Mouse (Mus musculus) cerebellum, adult 9-11 months (tissue): ENCODE results near the gene Nup188.

ENCODE experiments used
- DNase-seq: peaks from one replicate; pipeline ENCODE4 v3.0.0; 2022

Gene Nup188

DNA sequence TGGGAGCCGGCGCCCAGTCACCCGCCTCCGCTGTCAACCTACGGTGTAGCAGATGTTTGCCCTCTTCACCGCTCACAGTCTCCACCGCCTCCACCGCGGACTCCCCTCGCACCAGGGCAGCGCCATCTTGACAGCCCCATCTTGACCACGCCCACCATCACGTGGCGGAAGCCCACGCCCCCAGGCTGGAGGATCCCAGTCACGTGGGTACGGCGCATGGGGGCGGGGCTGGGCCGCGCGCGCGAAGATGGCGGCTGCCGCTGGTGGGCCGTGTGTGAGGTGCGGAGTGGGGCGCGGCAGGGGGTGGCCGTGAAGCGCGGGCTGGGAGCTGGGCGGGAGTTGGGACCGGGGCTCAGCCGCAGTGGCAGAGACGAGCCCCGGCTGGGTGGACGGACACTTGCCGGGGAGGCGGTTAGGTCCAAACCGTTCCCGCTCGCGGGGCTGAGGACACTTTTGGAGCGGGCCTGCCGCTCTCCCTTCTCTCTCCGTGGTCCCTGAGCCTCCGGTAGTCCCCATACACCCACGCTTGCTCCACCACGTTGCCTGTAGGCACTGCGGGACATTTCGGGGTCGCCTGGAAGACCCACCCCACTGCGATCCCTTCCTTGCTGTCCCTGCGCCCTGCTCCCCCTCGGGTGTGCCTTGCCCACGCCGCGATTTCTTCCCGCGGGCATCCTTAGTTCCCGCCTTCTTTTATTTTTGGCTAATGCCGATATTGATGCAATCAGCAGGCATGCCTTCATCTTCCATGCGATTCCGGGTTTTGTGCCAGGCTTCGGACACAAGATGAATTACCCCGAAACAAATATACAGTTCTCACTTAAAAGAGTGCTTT, at the start of gene Nup188, which contains the start of gene Dolk:
Gene Nup188, plus strand, starts transcription at position 206 of the 835 bp plus-strand sequence.
Gene Dolk, minus strand, starts transcription at position 143 of the 835 bp plus-strand sequence.
- DNase-seq = peak; percentile 93

DNA sequence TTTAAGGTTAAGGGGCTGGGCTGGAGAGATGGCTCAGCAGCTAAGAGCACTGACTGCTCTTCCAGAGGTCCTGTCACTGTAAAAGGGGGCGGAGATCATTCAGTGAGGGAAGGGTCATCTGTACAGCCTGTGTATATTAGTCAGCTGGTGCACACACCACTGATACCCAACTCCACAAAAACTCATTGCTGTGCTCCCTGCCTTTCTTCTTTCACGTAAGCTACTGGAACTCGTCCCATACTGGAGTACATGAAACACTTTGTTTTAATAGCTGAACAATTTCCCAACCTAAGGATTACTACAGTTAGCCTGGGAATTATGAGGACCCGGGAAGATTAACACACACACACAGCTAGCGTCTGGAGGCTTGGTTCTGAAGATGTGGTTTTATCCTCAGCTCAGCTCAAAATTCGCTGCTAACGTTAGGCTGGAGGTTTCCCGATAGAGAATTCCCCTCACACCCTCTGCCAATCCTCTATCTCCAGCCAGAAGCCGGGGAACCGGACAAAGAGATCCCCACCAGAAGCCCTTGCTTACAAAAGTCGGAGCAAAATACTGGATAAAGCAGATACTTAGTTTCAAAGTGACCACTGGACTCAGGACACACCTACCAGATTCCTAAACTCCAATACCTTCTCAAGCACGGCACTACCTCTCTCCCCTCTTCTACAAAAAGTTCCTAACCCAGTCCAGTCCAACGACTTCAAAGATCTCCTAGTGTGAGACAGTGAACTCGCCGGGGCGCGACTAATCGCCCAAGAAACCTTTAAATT, 49.6 kb upstream of the Nup188 start:
- DNase-seq = peak; percentile 34

DNA sequence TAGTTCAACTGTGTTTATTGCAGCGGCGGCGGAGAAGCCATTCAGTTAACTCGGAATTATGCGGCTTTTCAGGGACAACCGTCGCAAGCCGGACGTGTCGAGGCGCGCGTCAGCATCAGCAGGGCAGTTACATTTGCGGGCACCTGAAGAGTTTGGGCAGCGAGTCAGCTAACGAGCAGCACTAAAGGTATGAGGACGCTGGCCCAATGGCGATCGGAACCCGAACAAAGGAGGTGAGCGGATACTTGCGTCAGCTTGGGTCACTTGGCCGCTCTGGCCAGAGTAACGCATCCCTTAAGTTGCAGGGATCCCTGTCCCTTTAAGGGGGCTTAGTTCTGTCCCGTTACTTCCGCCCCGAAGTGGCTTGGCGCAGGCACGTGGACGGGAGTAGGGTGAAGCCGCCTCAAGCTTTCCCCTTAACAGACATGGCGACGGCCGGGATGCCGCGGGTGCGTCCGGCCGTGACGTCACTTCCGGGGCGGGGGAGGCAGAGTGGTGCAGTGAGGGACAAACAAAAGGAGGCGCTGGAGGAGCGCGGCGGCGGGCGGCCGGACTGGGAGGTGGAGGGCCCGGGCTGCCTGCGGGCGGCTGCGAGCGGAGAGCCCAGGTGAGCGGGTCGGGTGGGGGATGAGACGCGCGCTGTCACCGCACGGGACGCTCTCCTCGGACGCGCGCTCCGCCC, 48.9 kb upstream of the Nup188 start, which contains the start of gene Lrrc8a:
Gene Lrrc8a, plus strand, starts transcription at position 517 of the 682 bp plus-strand sequence.
- peak; percentile 100 for DNase-seq

- no peak for DNase-seq
Observed at GRCm38 (mm10) chr2:30237881-30238280, 48.3 kb upstream of the Nup188 start.

DNA sequence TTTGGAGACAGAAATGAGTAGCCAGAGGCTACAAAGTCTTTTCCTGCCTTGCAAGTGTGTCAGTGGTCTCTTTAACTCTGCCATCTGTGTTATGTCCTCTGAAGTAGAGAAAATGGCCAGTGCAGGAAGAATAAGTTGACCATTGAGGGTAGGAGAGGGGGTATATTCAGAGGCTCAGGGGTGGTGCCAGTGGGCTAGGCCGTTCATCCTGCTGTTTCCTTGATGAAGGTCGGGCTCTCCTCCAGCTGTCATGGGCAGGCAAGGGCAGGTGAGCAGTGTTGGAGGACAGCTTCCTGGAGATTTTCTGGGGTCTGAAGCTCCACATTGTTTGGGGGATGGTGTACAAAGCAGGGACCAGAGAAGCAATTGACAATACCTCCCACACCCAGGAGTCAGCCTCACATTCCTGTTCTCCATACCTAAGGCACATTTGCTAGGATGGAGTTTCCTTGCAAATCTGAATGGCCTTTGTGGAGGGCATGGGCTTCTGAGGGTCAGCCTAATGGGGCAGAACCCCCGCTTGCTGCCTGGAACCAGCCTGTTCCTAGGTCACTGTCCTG, 47.2 kb upstream of the Nup188 start:
- peak; percentile 36 for DNase-seq

GRCm38 (mm10) chr2:30239777-30240176, 46.4 kb upstream of the Nup188 start:
- DNase-seq = peak; percentile 39

DNA sequence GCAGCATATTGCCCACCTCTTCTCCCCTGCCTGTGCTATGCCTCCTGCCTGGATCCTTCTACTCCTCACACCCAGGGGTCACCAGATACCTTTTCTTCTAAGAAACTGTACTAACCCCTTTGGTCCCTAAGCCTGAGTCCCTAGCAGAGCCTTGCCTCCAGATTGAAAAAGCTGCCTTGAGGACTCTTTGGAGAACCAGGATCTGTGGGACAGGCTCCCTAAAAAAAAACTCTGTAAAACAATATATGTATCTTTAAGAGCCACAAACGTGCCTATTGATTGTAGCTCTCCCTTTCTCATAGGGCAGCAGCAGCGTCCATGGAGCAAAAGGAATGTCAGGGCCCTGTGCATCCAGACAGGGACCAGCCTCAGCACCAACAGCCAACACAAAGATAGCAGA, 45.9 kb upstream of the Nup188 start, which contains the start of gene Gm28035:
Gene Gm28035, plus strand, starts transcription at position 301 of the 400 bp plus-strand sequence.
- DNase-seq = no peak

GRCm38 (mm10) chr2:30242509-30242908, 43.7 kb upstream of the Nup188 start:
- peak; percentile 82 for DNase-seq

- DNase-seq = peak; percentile 25
Observed at GRCm38 (mm10) chr2:30243391-30243790, 42.8 kb upstream of the Nup188 start.

DNA sequence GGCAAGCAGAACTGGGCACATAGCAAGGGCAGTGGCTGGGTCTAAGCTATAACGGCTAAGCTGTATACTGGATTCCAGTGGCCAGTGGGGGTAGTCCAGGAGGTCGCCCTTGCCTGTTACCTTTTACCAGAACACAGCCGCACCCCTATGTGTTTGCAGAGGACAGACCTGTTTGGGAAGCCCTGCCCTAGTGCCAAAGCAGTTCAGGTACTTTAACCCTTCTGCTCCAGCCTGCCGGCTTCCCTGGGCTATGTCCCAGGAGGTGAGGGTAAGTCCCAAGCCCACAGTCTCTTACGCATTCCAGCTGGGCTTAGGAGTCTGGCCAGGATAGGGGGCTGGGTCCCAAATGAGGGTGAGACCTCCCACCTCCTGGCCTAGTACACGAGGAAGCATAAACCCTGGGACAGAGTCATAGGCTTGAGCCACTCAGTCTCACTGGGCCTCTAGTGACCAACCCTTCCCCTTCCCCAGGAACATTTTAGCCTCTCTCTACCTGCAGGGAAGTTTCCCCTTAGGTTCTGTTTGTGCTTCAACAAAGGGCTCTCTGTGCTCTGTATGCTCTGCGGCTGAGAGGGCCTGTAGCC, 41.5 kb upstream of the Nup188 start:
- DNase-seq = peak; percentile 27

DNA sequence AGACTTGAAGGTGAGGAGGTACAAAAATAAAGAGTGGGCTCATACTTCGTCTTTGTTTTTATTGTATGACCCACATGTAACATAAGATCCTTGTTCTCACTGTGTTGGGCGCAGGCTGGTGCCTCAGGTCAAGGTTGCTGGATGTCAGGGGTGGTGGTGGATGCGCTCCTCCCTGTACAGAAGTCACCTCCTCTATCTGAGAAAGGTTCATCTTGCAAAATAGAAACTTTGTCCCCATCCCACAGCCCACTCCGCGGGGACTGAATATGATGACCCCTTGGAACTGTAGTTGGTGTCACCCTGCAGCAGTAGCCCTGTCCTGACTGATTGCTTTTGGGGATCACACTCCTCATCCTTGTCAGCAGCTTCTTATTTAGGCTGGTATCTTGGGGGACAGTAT, 39.2 kb upstream of the Nup188 start:
- no peak for DNase-seq

GRCm38 (mm10) chr2:30247681-30248080, 38.5 kb upstream of the Nup188 start:
- DNase-seq = no peak

GRCm38 (mm10) chr2:30249182-30249581, 37.0 kb upstream of the Nup188 start:
- no peak for DNase-seq

DNA sequence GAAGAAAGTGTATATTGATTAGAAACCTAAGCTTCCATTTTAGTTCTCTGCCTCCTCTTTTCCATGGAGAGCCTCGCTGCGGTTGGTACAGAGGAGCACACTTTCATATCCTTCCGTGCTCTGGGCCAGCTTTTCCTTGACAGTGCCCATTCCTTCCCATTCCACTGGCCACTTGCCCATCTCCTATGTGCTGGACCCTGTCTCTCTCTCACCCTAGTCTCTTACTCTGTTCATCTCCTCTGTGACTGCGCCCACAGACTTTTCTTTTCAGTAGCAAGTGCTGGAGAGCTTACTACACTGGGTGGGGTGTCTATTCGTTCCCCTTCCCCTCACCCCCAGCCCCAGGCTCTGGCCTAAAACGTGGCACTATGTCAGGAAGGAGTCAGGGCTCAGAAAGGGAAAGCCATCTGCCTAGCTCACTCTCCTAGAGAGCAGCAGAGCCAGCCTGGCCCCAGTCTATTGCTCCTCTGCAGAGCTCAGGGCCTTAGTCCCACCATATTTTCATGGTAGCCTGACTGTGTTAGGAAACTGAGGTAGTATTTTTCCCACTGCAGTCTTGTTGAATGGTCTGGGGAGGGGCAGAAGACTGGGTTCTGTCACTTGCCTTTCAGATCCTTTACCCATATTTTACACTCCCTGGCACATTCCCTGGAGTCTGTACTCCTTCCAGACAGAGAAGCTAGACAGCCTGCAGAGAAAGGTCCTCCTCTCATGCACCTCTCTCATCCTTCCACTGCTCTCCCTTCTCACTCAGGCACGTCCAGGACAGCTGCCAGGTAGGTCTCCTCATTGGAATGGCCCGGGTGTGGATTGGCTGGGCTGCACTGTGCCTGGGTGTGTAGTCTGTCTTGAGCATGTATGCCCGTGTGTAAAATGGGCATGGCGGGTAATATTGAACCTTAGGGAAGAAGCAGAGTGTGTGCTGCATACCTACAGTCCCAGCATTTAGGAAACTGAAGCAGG, 35.8 kb upstream of the Nup188 start:
- DNase-seq = no peak

- no peak for DNase-seq
Observed at GRCm38 (mm10) chr2:30251417-30252104, 34.6 kb upstream of the Nup188 start.

GRCm38 (mm10) chr2:30252521-30252920, 33.7 kb upstream of the Nup188 start:
- DNase-seq = no peak

- DNase-seq = no peak
Observed at GRCm38 (mm10) chr2:30253809-30254208, 32.4 kb upstream of the Nup188 start.

DNA sequence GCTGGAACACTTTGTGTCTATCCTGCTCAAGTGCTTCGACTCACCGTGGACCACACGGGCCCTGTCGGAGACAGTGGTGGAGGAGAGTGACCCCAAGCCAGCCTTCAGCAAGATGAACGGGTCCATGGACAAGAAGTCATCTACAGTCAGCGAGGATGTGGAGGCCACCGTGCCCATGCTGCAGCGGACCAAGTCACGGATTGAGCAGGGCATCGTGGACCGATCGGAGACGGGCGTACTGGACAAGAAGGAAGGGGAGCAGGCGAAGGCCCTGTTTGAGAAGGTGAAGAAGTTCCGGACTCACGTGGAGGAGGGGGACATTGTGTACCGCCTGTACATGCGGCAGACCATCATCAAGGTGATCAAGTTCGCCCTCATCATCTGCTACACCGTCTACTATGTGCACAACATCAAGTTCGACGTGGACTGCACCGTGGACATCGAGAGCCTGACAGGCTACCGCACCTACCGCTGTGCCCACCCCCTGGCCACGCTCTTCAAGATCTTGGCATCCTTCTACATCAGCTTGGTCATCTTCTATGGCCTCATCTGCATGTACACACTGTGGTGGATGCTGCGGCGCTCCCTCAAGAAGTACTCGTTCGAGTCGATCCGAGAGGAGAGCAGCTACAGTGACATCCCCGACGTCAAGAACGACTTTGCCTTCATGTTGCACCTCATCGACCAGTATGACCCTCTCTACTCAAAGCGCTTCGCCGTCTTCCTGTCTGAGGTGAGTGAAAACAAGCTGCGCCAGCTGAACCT, 30.4 kb upstream of the Nup188 start:
- DNase-seq = no peak

GRCm38 (mm10) chr2:30256616-30257350, 29.4 kb upstream of the Nup188 start:
- DNase-seq = peak; percentile 21
